Mouse (Mus musculus): Measurements from ENCODE around the gene Phc2.

GRCm38 (mm10) chr4:128607661-128608060 is 46.8 kb upstream of the Phc2 start:
- TF ChIP-seq POLR2A (IDR thresholded peaks at IDR 0.05; ENCODE audit: control insufficient read depth, low read depth, low read length) = no peak
- TF ChIP-seq CTCF (IDR thresholded peaks at IDR 0.05; ENCODE audit: control insufficient read depth, insufficient read depth, insufficient replicate concordance, low read depth, low read length) = no peak

Data from testis, adult 2 months (tissue).